Mouse (Mus musculus) cortical plate, adult 2 months (tissue): ENCODE data around the gene Aurkb.

Source experiments
- CTCF ChIP-seq: fragments of 200-500 bp; IDR thresholded peaks from 2 replicates; pipeline ENCODE4 v1.5.1; 2011; ENCODE audit warnings: mild to moderate bottlenecking, control low read depth, low read length; ENCODE audit not compliant: insufficient read depth; ENCODE audit errors: extremely low read depth
- POLR2A ChIP-seq: fragments of 200-500 bp; IDR thresholded peaks from 2 replicates; pipeline ENCODE4 v1.6.1; 2011; ENCODE audit warnings: mild to moderate bottlenecking, low read length, control low read depth; ENCODE audit not compliant: insufficient read depth; ENCODE audit errors: extremely low read depth

GRCm38 (mm10) chr11:69045531-69046394, at the start of gene Aurkb:
- TF ChIP-seq CTCF (no peak), POLR2A (no peak)
